Mouse (Mus musculus) heart, embryonic 11.5 days (tissue): ENCODE measurements around the gene Bahd1. TPM values are rescaled to one million over a fixed set of nuclear protein-coding genes. Genes with fewer than 3 reads are reported as not detected.

Experiments
- ATAC-seq: fragments of 200-750 bp; cut with Nextera tagmentation; replicated peaks from 2 replicates; pipeline ENCODE4 v1.8.0; 2017; ENCODE audit warnings: moderate library complexity; ENCODE audit not compliant: insufficient number of reproducible peaks, low FRiP score, low TSS enrichment
- H3K27ac ChIP-seq: fragments of 300-500 bp; sonication (generic); 2 replicates; pipeline ENCODE4 v1.5.1; 2014; ENCODE audit warnings: mild to moderate bottlenecking, low read depth, low read length
- H3K27me3 ChIP-seq: fragments of 300-500 bp; sonication (generic); 2 replicates; pipeline ENCODE4 v1.6.1; 2014; ENCODE audit warnings: mild to moderate bottlenecking, low read length, mixed read lengths; ENCODE audit not compliant: control insufficient read depth, insufficient read depth
- H3K36me3 ChIP-seq: fragments of 300-500 bp; sonication (generic); 2 replicates; pipeline ENCODE4 v1.6.1; 2014; ENCODE audit warnings: mild to moderate bottlenecking, low read length, moderate library complexity, mixed read lengths; ENCODE audit not compliant: control insufficient read depth, insufficient read depth
- H3K4me1 ChIP-seq: fragments of 300-500 bp; sonication (generic); 2 replicates; pipeline ENCODE4 v1.6.1; 2014; ENCODE audit warnings: low read length; ENCODE audit not compliant: control insufficient read depth, insufficient read depth
- H3K4me2 ChIP-seq: fragments of 300-500 bp; sonication (generic); 2 replicates; pipeline ENCODE4 v1.6.1; 2014; ENCODE audit warnings: mild to moderate bottlenecking, moderate library complexity
- H3K4me3 ChIP-seq: fragments of 300-500 bp; sonication (generic); 2 replicates; pipeline ENCODE4 v1.5.1; 2014; ENCODE audit warnings: low read depth, low read length
- H3K9ac ChIP-seq: fragments of 300-500 bp; sonication (generic); 2 replicates; pipeline ENCODE4 v1.6.1; 2014; ENCODE audit warnings: mild to moderate bottlenecking, low read depth, low read length, moderate library complexity
- H3K9me3 ChIP-seq: fragments of 300-500 bp; sonication (generic); replicated peaks from 2 replicates; pipeline ENCODE4 v1.6.1; 2016; ENCODE audit warnings: low read length; ENCODE audit not compliant: control insufficient read depth
- WGBS: fragments of 180-500 bp; shearing (Covaris S2); extraction: QIAGEN DNeasy Blood & Tissue Kit; methylation state at CpG from one replicate; pipeline ENCODE4 v1.1.7; 2014; ENCODE audit not compliant: insufficient replicate concordance; 5-methylcytosine and 5-hydroxymethylcytosine counted together
- polyA plus RNA-seq: library from polyadenylated mRNA; unstranded; fragments of >200 nt; fragmentation: Nextera tagmentation; extraction: Ambion mirVana; gene quantifications from 2 replicates; pipeline ENCODE4 v1.2.1, GENCODE M21; 2014

Gene Bahd1
- polyA plus RNA-seq, 1 experiment from 2014 or later = 1.1 TPM

GRCm38 (mm10) chr2:118913551-118914276 lies 13.5 kb downstream of the Bahd1 start:
- WGBS = 57% methylated on average over 11 of the region's 11 CpGs
- ATAC-seq = no peak
- H3K9ac ChIP-seq = no peak overlapping the region
- H3K36me3 ChIP-seq = no peaks in the 10 kb centered on the region
- no peaks in the 10 kb centered on the region for H3K9me3 ChIP-seq
- H3K27me3 ChIP-seq = no peaks in the 10 kb centered on the region
- H3K4me2 ChIP-seq = no peak overlapping the region
- H3K4me1 ChIP-seq = peaks cover 28% of the 10 kb centered on the region
- no peak overlapping the region for H3K27ac ChIP-seq
- H3K4me3 ChIP-seq = no peak overlapping the region

- H3K4me3 ChIP-seq = no peak overlapping the region
- 57% methylated on average over 8 of the region's 8 CpGs for WGBS
- peaks cover 28% of the 10 kb centered on the region for H3K4me1 ChIP-seq
- H3K36me3 ChIP-seq = no peaks in the 10 kb centered on the region
- no peak overlapping the region for H3K9ac ChIP-seq
- H3K4me2 ChIP-seq = no peak overlapping the region
- no peak for ATAC-seq
- no peaks in the 10 kb centered on the region for H3K9me3 ChIP-seq
- H3K27me3 ChIP-seq = no peaks in the 10 kb centered on the region
- no peak overlapping the region for H3K27ac ChIP-seq
Measured at GRCm38 (mm10) chr2:118914685-118915084, 14.5 kb downstream of the Bahd1 start.

- Histone ChIP-seq H3K4me3 (no peak overlapping the region), H3K4me2 (no peak overlapping the region), H3K36me3 (peaks cover 2% of the 10 kb centered on the region; the same call in 1 of the 2 replicates), H3K27me3 (no peaks in the 10 kb centered on the region), H3K4me1 (peaks cover 28% of the 10 kb centered on the region), H3K9me3 (no peaks in the 10 kb centered on the region), H3K27ac (no peak overlapping the region), H3K9ac (no peak overlapping the region)
- 88% methylated on average over 17 of the region's 17 CpGs for WGBS
- ATAC-seq = no peak
Measured at GRCm38 (mm10) chr2:118916436-118916835, 16.3 kb downstream of the Bahd1 start.

GRCm38 (mm10) chr2:118918543-118918942 lies 18.4 kb downstream of the Bahd1 start:
- no peak for ATAC-seq
- Histone ChIP-seq H3K36me3 (peaks cover 2% of the 10 kb centered on the region; the same call in 1 of the 2 replicates), H3K9ac (no peak overlapping the region), H3K4me2 (no peak overlapping the region), H3K27me3 (no peaks in the 10 kb centered on the region), H3K4me3 (no peak overlapping the region), H3K9me3 (no peaks in the 10 kb centered on the region), H3K27ac (no peak overlapping the region), H3K4me1 (peaks cover 25% of the 10 kb centered on the region)
- WGBS = 65% methylated on average over 1 of the region's 1 CpGs

- no peaks in the 10 kb centered on the region for H3K27me3 ChIP-seq
- no peaks in the 10 kb centered on the region for H3K9me3 ChIP-seq
- H3K27ac ChIP-seq = no peak overlapping the region
- H3K9ac ChIP-seq = no peak overlapping the region
- H3K36me3 ChIP-seq = peaks cover 2% of the 10 kb centered on the region; the same call in 1 of the 2 replicates
- H3K4me2 ChIP-seq = no peak overlapping the region
- no peak for ATAC-seq
- 86% methylated on average over 3 of the region's 3 CpGs for WGBS
- no peak overlapping the region for H3K4me3 ChIP-seq
- peaks cover 13% of the 10 kb centered on the region for H3K4me1 ChIP-seq
Measured at GRCm38 (mm10) chr2:118920428-118920827, 20.3 kb downstream of the Bahd1 start.

GRCm38 (mm10) chr2:118925952-118926351 lies 25.8 kb downstream of the Bahd1 start:
- Histone ChIP-seq H3K9ac (peak overlapping the region; percentile 88), H3K36me3 (no peaks in the 10 kb centered on the region; the same call in 1 of the 2 replicates), H3K4me2 (peak overlapping the region; percentile 97), H3K4me3 (peak overlapping the region; percentile 74), H3K9me3 (no peaks in the 10 kb centered on the region), H3K27me3 (no peaks in the 10 kb centered on the region), H3K4me1 (peaks cover 23% of the 10 kb centered on the region), H3K27ac (peak overlapping the region; percentile 70)
- under 1% methylated on average over 6 of the region's 6 CpGs for WGBS
- ATAC-seq = peak; percentile 48

GRCm38 (mm10) chr2:118926361-118926997 lies 26.3 kb downstream of the Bahd1 start, which contains the start of gene Chst14:
Chst14 (plus strand) TSS chr2:118926496.
- peak within 1 kb of the TSS; percentile 88 for H3K9ac ChIP-seq
- H3K4me2 ChIP-seq = peak within 1 kb of the TSS; percentile 97
- ATAC-seq = peak; percentile 91
- H3K9me3 ChIP-seq = no peaks in the 10 kb centered on the region
- no peaks in the 10 kb centered on the region for H3K27me3 ChIP-seq
- no peaks in the 10 kb centered on the region; the same call in 1 of the 2 replicates for H3K36me3 ChIP-seq
- peak within 1 kb of the TSS; percentile 74 for H3K4me3 ChIP-seq
- H3K4me1 ChIP-seq = peaks cover 23% of the 10 kb centered on the region
- H3K27ac ChIP-seq = peak within 1 kb of the TSS; percentile 70
- under 1% methylated on average over 32 of the region's 47 CpGs for WGBS

- H3K4me2 ChIP-seq = peak overlapping the region; percentile 97
- H3K27me3 ChIP-seq = no peaks in the 10 kb centered on the region
- 26% methylated on average over 31 of the region's 31 CpGs for WGBS
- H3K27ac ChIP-seq = peak overlapping the region; percentile 70; the same call in 1 of the 2 replicates
- H3K4me3 ChIP-seq = peak overlapping the region; percentile 74
- peak overlapping the region; percentile 88 for H3K9ac ChIP-seq
- no peaks in the 10 kb centered on the region for H3K9me3 ChIP-seq
- ATAC-seq = no peak
- no peaks in the 10 kb centered on the region for H3K36me3 ChIP-seq
- H3K4me1 ChIP-seq = peaks cover 23% of the 10 kb centered on the region
Measured at GRCm38 (mm10) chr2:118926998-118927739, 27.0 kb downstream of the Bahd1 start.
